Mouse (Mus musculus): ENCODE data around the gene Sult1a1.

Sult1a1 gene

GRCm38 (mm10) chr7:126701070-126701469 is 24.8 kb upstream of the Sult1a1 start:
- Histone ChIP-seq H3K4me3 (replicated peaks; ENCODE audit: low read length) (peak overlapping the region; percentile 61), H3K36me3 (ENCODE audit: insufficient read depth, low read length) (peaks cover 39% of the 10 kb centered on the region), H3K27me3 (ENCODE audit: insufficient read depth, low read length) (peaks cover 44% of the 10 kb centered on the region), H3K9me3 (ENCODE audit: low read length) (no peaks in the 10 kb centered on the region), H3K4me1 (replicated peaks; ENCODE audit: low read depth, low read length) (peaks cover 87% of the 10 kb centered on the region)
- TF ChIP-seq POU5F1 (IDR thresholded peaks at IDR 0.05; ENCODE audit: borderline replicate concordance, low read length) = no peak
- peak; percentile 75 for TF ChIP-seq CTCF (conservative IDR thresholded peaks at IDR 0.05; ENCODE audit: low read length)
- TF ChIP-seq NANOG (IDR thresholded peaks at IDR 0.05; ENCODE audit: borderline replicate concordance, low read length) = no peak

GRCm38 (mm10) chr7:126700063-126701015 is 24.1 kb upstream of the Sult1a1 start:
- peaks cover 86% of the 10 kb centered on the region for H3K4me1 ChIP-seq (replicated peaks; ENCODE audit: low read depth, low read length)
- H3K9me3 ChIP-seq (ENCODE audit: low read length) = no peaks in the 10 kb centered on the region
- H3K36me3 ChIP-seq (ENCODE audit: insufficient read depth, low read length) = peaks cover 39% of the 10 kb centered on the region
- peaks cover 40% of the 10 kb centered on the region for H3K27me3 ChIP-seq (ENCODE audit: insufficient read depth, low read length)
- H3K4me3 ChIP-seq (replicated peaks; ENCODE audit: low read length) = peak overlapping the region; percentile 61
- TF ChIP-seq CTCF (conservative IDR thresholded peaks at IDR 0.05; ENCODE audit: low read length) (no peak), POU5F1 (IDR thresholded peaks at IDR 0.05; ENCODE audit: borderline replicate concordance, low read length) (no peak), NANOG (IDR thresholded peaks at IDR 0.05; ENCODE audit: borderline replicate concordance, low read length) (no peak)

GRCm38 (mm10) chr7:126697838-126698237 is 21.6 kb upstream of the Sult1a1 start:
- TF ChIP-seq POU5F1 (IDR thresholded peaks at IDR 0.05; ENCODE audit: borderline replicate concordance, low read length) (no peak), CTCF (conservative IDR thresholded peaks at IDR 0.05; ENCODE audit: low read length) (no peak), NANOG (IDR thresholded peaks at IDR 0.05; ENCODE audit: borderline replicate concordance, low read length) (no peak)
- H3K4me3 ChIP-seq (replicated peaks; ENCODE audit: low read length) = no peak overlapping the region
- peaks cover 77% of the 10 kb centered on the region for H3K4me1 ChIP-seq (replicated peaks; ENCODE audit: low read depth, low read length)
- no peaks in the 10 kb centered on the region for H3K9me3 ChIP-seq (ENCODE audit: low read length)
- H3K27me3 ChIP-seq (ENCODE audit: insufficient read depth, low read length) = peaks cover 15% of the 10 kb centered on the region
- peaks cover 45% of the 10 kb centered on the region for H3K36me3 ChIP-seq (ENCODE audit: insufficient read depth, low read length)

GRCm38 (mm10) chr7:126696886-126697285 is 20.7 kb upstream of the Sult1a1 start:
- peaks cover 5% of the 10 kb centered on the region for H3K27me3 ChIP-seq (ENCODE audit: insufficient read depth, low read length)
- H3K4me1 ChIP-seq (replicated peaks; ENCODE audit: low read depth, low read length) = peaks cover 79% of the 10 kb centered on the region
- no peaks in the 10 kb centered on the region for H3K9me3 ChIP-seq (ENCODE audit: low read length)
- H3K36me3 ChIP-seq (ENCODE audit: insufficient read depth, low read length) = peaks cover 55% of the 10 kb centered on the region
- H3K4me3 ChIP-seq (replicated peaks; ENCODE audit: low read length) = peak overlapping the region; percentile 98
- TF ChIP-seq NANOG (IDR thresholded peaks at IDR 0.05; ENCODE audit: borderline replicate concordance, low read length) (no peak), CTCF (conservative IDR thresholded peaks at IDR 0.05; ENCODE audit: low read length) (no peak), POU5F1 (IDR thresholded peaks at IDR 0.05; ENCODE audit: borderline replicate concordance, low read length) (no peak)

- Histone ChIP-seq H3K36me3 (ENCODE audit: insufficient read depth, low read length) (peaks cover 61% of the 10 kb centered on the region), H3K4me1 (replicated peaks; ENCODE audit: low read depth, low read length) (peaks cover 78% of the 10 kb centered on the region), H3K4me3 (replicated peaks; ENCODE audit: low read length) (peak overlapping the region; percentile 98), H3K9me3 (ENCODE audit: low read length) (no peaks in the 10 kb centered on the region), H3K27me3 (ENCODE audit: insufficient read depth, low read length) (no peaks in the 10 kb centered on the region)
- TF ChIP-seq CTCF (conservative IDR thresholded peaks at IDR 0.05; ENCODE audit: low read length) (no peak), POU5F1 (IDR thresholded peaks at IDR 0.05; ENCODE audit: borderline replicate concordance, low read length) (no peak), NANOG (IDR thresholded peaks at IDR 0.05; ENCODE audit: borderline replicate concordance, low read length) (no peak)
Measured at GRCm38 (mm10) chr7:126696303-126696702, 20.1 kb upstream of the Sult1a1 start.

GRCm38 (mm10) chr7:126695631-126696207 is 19.5 kb upstream of the Sult1a1 start, which contains the start of gene Slx1b:
Gene Slx1b (minus strand): TSS chr7:126695784.
- TF ChIP-seq POU5F1 (IDR thresholded peaks at IDR 0.05; ENCODE audit: borderline replicate concordance, low read length) = no peak
- no peak for TF ChIP-seq NANOG (IDR thresholded peaks at IDR 0.05; ENCODE audit: borderline replicate concordance, low read length)
- peak; percentile 98 for TF ChIP-seq CTCF (conservative IDR thresholded peaks at IDR 0.05; ENCODE audit: low read length)
- no peaks in the 10 kb centered on the region for H3K9me3 ChIP-seq (ENCODE audit: low read length)
- H3K4me1 ChIP-seq (replicated peaks; ENCODE audit: low read depth, low read length) = peaks cover 74% of the 10 kb centered on the region
- H3K4me3 ChIP-seq (replicated peaks; ENCODE audit: low read length) = peak within 1 kb of the TSS; percentile 98
- no peaks in the 10 kb centered on the region for H3K27me3 ChIP-seq (ENCODE audit: insufficient read depth, low read length)
- H3K36me3 ChIP-seq (ENCODE audit: insufficient read depth, low read length) = peaks cover 66% of the 10 kb centered on the region

GRCm38 (mm10) chr7:126695210-126695611 is 19.0 kb upstream of the Sult1a1 start, which contains the start of gene Bola2:
Gene Bola2 (plus strand): TSS chr7:126695401.
- TF ChIP-seq POU5F1 (IDR thresholded peaks at IDR 0.05; ENCODE audit: borderline replicate concordance, low read length) (no peak), CTCF (conservative IDR thresholded peaks at IDR 0.05; ENCODE audit: low read length) (no peak), NANOG (IDR thresholded peaks at IDR 0.05; ENCODE audit: borderline replicate concordance, low read length) (no peak)
- peak within 1 kb of the TSS; percentile 98 for H3K4me3 ChIP-seq (replicated peaks; ENCODE audit: low read length)
- H3K27me3 ChIP-seq (ENCODE audit: insufficient read depth, low read length) = no peaks in the 10 kb centered on the region
- peaks cover 68% of the 10 kb centered on the region for H3K4me1 ChIP-seq (replicated peaks; ENCODE audit: low read depth, low read length)
- peaks cover 65% of the 10 kb centered on the region for H3K36me3 ChIP-seq (ENCODE audit: insufficient read depth, low read length)
- H3K9me3 ChIP-seq (ENCODE audit: low read length) = no peaks in the 10 kb centered on the region

- TF ChIP-seq CTCF (conservative IDR thresholded peaks at IDR 0.05; ENCODE audit: low read length) (no peak), POU5F1 (IDR thresholded peaks at IDR 0.05; ENCODE audit: borderline replicate concordance, low read length) (no peak), NANOG (IDR thresholded peaks at IDR 0.05; ENCODE audit: borderline replicate concordance, low read length) (no peak)
- peak overlapping the region; percentile 98 for H3K4me3 ChIP-seq (replicated peaks; ENCODE audit: low read length)
- H3K27me3 ChIP-seq (ENCODE audit: insufficient read depth, low read length) = no peaks in the 10 kb centered on the region
- peaks cover 65% of the 10 kb centered on the region for H3K4me1 ChIP-seq (replicated peaks; ENCODE audit: low read depth, low read length)
- peaks cover 65% of the 10 kb centered on the region for H3K36me3 ChIP-seq (ENCODE audit: insufficient read depth, low read length)
- no peaks in the 10 kb centered on the region for H3K9me3 ChIP-seq (ENCODE audit: low read length)
Measured at GRCm38 (mm10) chr7:126694441-126695051, 18.3 kb upstream of the Sult1a1 start.

Data from E14TG2a.4 (cell line).